Mouse (Mus musculus) CH12.LX (cell line): Measurements from ENCODE around the gene Olfr1393.
A peak's percentile ranks its signal among the peaks of the same experiment; 100 is the strongest.

Experiments used
- CTCF ChIP-seq, 2 experiments: IDR thresholded peaks in 1 of 2; conservative IDR thresholded peaks in 1 of 2; 2 replicates each; pipeline ENCODE4 v1.5.1; 2011 to 2012; ENCODE audit warnings: low read depth in 2 of 2, low read length in 2 of 2, improper control_type of control experiment in 1 of 2, inconsistent platforms in 1 of 2, mild to moderate bottlenecking in 1 of 2, moderate library complexity in 1 of 2
- EP300 ChIP-seq: IDR thresholded peaks from 2 replicates; pipeline ENCODE4 v1.6.1; 2011; ENCODE audit warnings: low read length, improper control_type of control experiment
- MAX ChIP-seq: IDR thresholded peaks from 2 replicates; pipeline ENCODE4 v1.6.1; 2011; ENCODE audit warnings: low read length, improper control_type of control experiment
- SIN3A ChIP-seq: IDR thresholded peaks from 2 replicates; pipeline ENCODE4 v1.6.1; 2012; ENCODE audit warnings: low read length, improper control_type of control experiment, inconsistent platforms
- USF1 ChIP-seq: IDR thresholded peaks from 2 replicates; pipeline ENCODE4 v1.6.1; 2014; ENCODE audit warnings: low read depth, mild to moderate bottlenecking, inconsistent platforms, low read length, improper control_type of control experiment

DNA sequence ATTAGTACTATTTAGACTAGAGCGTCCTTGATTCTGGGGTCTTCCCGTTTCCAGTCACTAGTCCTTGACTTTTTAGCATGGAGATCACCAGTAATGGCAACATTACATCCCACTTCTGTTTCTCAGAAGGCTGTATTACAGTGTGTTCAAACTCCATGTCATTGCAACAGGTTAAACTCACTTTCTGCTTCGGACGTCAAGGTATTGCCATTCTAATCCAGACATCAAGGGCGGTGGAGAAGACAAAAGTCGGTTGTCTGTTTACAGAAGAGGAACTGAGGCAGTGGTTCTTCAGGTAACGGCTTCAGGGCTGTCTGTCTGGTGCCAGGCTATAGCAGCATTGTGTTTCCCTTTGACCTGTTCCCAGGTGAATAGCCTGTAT lies 26.7 kb upstream of the Olfr1393 start:
- TF ChIP-seq EP300 (peak; percentile 32; the same call in 1 of the 2 replicates), MAX (0 out of 2 replicates have a peak, but pooled peaks have one; percentile 27), USF1 (no peak), SIN3A (0 out of 2 replicates have a peak, but pooled peaks have one; percentile 43), CTCF (conservative IDR thresholded peaks at IDR 0.05 in 1 of 2, IDR thresholded peaks at IDR 0.05 in 1 of 2; ENCODE audit: low read depth in 2 of 2, low read length in 2 of 2) (no peak)
